Mouse (Mus musculus) cortical plate, adult 2 months (tissue): ENCODE results near the gene Fam241b. TPM values are rescaled to one million over a fixed set of nuclear protein-coding genes. Genes with fewer than 3 reads are reported as not detected.

Source experiments
- H3K27ac ChIP-seq: fragments of 200-500 bp; 2 replicates; pipeline ENCODE4 v1.5.1; 2012; ENCODE audit warnings: low read length, control low read depth, inconsistent platforms; ENCODE audit not compliant: insufficient read depth
- H3K4me1 ChIP-seq: fragments of 200-500 bp; 2 replicates; pipeline ENCODE4 v1.6.1; 2011; ENCODE audit warnings: low read length; ENCODE audit not compliant: control insufficient read depth, insufficient read depth
- H3K4me3 ChIP-seq: fragments of 200-500 bp; 2 replicates; pipeline ENCODE4 v1.5.1; 2011; ENCODE audit warnings: mild to moderate bottlenecking, low read length, control low read depth; ENCODE audit not compliant: insufficient read depth
- CTCF ChIP-seq: fragments of 200-500 bp; IDR thresholded peaks from 2 replicates; pipeline ENCODE4 v1.5.1; 2011; ENCODE audit warnings: mild to moderate bottlenecking, control low read depth, low read length; ENCODE audit not compliant: insufficient read depth; ENCODE audit errors: extremely low read depth
- POLR2A ChIP-seq: fragments of 200-500 bp; IDR thresholded peaks from 2 replicates; pipeline ENCODE4 v1.6.1; 2011; ENCODE audit warnings: mild to moderate bottlenecking, low read length, control low read depth; ENCODE audit not compliant: insufficient read depth; ENCODE audit errors: extremely low read depth
- polyA plus RNA-seq: library from polyadenylated mRNA; depleted of rRNA; stranded (reverse); fragments of >200 nt; gene quantifications from 2 replicates; pipeline ENCODE4 v1.2.3, GENCODE M21; 2012; rRNA removed

Fam241b gene
- polyA plus RNA-seq, 1 experiment, result 50.3 TPM

DNA sequence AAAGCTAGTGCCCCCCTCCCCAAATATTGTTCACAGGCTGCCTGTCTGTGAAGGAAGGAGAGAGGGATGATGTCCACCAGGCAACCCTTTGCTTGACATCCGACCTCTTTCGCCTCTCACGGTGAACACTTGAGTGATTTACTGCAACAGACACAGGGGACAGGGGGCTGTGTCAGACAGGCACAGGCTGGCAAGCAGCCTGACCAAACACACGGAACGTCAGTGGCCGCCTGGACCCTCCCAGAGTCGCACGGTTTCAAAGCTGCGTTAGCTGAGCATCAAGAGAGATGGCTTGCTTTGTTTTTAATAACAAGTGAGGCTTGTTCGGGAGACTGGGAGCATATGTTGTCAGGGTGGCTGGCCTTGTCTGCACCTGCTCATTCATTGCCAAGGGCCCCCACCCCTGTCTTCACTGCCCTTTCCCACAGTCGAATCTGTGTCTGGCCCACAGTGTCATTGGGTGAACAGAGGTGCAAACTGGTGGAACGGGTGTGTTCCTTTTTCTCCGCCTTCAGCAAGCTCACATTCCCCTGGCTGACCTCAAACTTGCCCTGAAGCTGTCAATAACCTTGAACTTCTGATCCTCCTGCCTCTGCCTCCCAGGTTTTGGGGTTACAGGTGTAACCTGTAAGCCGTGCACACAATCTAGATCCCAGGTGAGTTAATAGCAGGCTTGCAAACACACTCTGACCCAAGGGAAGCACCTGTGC is 82.6 kb downstream of the Fam241b start:
- TF ChIP-seq POLR2A (no peak), CTCF (no peak)
- Histone ChIP-seq H3K27ac (no peak overlapping the region), H3K4me3 (no peak overlapping the region), H3K4me1 (no peaks in the 10 kb centered on the region)

DNA sequence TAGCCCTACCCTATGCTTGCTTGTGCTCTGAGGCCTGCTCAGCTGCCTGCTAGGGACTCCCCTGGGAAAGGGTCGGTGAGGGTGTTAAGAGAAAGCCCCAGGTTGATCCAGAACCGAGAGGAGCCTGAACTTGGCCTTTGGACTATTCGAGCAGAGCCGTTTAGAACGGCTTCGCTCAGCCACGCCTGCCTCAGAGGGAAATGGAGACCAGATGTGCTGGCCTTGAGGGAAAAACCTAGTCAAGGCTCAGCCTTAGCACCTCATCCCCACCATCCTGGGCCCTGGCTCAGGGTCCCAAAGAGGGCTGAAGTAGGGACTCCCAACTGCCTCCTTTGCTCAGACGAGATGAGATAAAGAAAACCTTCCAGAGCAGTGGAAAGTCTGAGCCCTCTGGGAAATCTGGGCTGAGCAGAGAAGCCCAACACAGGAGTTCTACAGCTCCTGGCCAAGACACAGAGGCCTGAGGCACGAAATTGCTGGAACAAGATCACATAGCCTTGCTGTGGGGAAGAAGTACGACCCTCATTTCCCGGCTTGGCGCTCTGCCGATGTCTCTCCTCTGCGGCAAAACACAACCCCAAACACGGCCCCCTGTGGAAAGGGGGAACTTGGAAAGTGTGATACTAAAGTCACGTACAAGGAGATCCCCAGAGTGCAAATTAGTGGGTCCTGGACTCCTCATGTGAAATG is 83.4 kb downstream of the Fam241b start:
- no peak for TF ChIP-seq CTCF
- no peak for TF ChIP-seq POLR2A
- Histone ChIP-seq H3K4me1 (no peaks in the 10 kb centered on the region), H3K4me3 (no peak overlapping the region), H3K27ac (no peak overlapping the region)

DNA sequence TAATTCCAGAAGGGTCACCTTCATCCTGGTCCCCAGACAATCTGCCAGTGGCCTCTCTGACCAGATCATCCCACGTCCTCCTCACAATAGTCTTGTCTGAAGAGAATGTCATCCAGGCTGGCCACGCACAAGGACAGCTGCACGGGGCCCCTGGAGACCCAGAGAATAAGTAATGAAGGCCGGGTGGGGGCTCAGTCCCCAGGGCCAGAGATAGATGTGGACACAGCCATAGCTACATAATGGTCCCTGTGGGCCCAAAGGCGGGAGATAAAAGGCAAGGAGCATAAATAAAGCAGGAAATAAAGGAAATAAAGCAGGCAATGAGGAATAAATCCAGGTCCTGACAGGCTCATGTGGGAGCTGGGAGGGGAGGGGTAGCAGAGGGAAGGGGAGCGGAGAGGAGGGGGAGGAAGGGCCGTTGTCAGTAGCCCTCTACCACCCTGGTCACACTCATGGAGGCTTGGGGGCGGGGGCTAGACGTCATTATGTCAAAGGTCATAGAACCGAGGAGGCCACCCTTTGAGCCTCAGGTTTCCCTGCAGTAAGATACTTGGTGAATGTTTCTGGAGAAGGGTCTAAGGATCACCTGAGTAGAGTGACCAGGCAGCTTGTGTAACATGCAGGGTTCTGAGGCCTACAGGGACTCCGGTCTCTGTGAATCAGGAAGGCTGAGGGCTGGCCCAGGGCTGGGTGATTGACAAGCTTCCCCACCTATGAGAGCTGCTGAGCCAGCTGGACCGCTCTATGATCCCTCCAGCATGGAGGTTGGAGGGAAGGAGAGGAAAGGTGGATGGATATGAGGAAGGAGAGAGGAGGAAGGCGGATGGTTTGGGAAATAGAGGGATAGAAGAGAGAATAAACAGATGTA is 85.0 kb downstream of the Fam241b start:
- no peaks in the 10 kb centered on the region for H3K4me1 ChIP-seq
- no peak overlapping the region for H3K4me3 ChIP-seq
- TF ChIP-seq POLR2A (no peak), CTCF (no peak)
- H3K27ac ChIP-seq, result no peak overlapping the region

Other genes starting within 250 kb of the Fam241b start
- gene Col13a1, start 164.8 kb downstream of the Fam241b start, polyA plus RNA-seq, result 0.98 and 1.1 TPM in 2 replicates
- 0.06 and 0.17 TPM in 2 replicates for gene Neurog3, start 10.8 kb downstream of the Fam241b start, polyA plus RNA-seq
- 26.6 and 26.9 TPM in 2 replicates for gene Tspan15, start 87.3 kb upstream of the Fam241b start, polyA plus RNA-seq
- gene Tacr2, start 108.5 kb upstream of the Fam241b start, polyA plus RNA-seq, result 0.31 and 0.42 TPM in 2 replicates
- gene Hk1, start 236.0 kb upstream of the Fam241b start, polyA plus RNA-seq, result 223 and 232 TPM in 2 replicates